Mouse (Mus musculus) G1E (cell line): ENCODE measurements at regions not wholly inside any gene's neighbourhood (a gene's known extent, or its start where the extent isn't known, plus 50 kb on each side); places are given as distances from the start of the nearest gene placed in this dataset.

Experiments used
- ATAC-seq: 2 replicates; pipeline ENCODE4 v1.8.0; 2016; ENCODE audit warnings: mild to moderate bottlenecking; ENCODE audit not compliant: insufficient number of reproducible peaks, poor library complexity, low FRiP score, severe bottlenecking; ENCODE audit errors: extremely low read depth
- DNase-seq: peaks from one replicate; pipeline ENCODE4 v3.0.0; 2012; ENCODE audit warnings: low spot score
- H3K27me3 ChIP-seq: 2 replicates; pipeline ENCODE4 v1.6.1; 2012; ENCODE audit warnings: mild to moderate bottlenecking, low read length, inconsistent platforms; ENCODE audit not compliant: insufficient read depth
- H3K36me3 ChIP-seq: replicated peaks from 2 replicates; pipeline ENCODE3; 2012; ENCODE audit warnings: mild to moderate bottlenecking, inconsistent platforms
- H3K4me1 ChIP-seq: 2 replicates; pipeline ENCODE4 v1.6.1; 2012; ENCODE audit warnings: low read depth, low read length, inconsistent platforms, mixed read lengths; ENCODE audit not compliant: insufficient read depth
- H3K4me3 ChIP-seq: 2 replicates; pipeline ENCODE4 v1.5.1; 2012; ENCODE audit warnings: low read depth, mild to moderate bottlenecking, inconsistent platforms, low read length, moderate library complexity, mixed read lengths
- H3K9me3 ChIP-seq: replicated peaks from 2 replicates; pipeline ENCODE4 v1.6.1; 2012; ENCODE audit warnings: inconsistent platforms
- CTCF ChIP-seq: IDR thresholded peaks from 2 replicates; pipeline ENCODE4 v1.5.1; 2012; ENCODE audit warnings: low read depth, low read length, inconsistent platforms, mixed read lengths
- GATA1 ChIP-seq: IDR thresholded peaks from 2 replicates; pipeline ENCODE4 v1.6.1; 2012; ENCODE audit warnings: borderline replicate concordance, low read length, inconsistent platforms, mixed read lengths
- GATA2 ChIP-seq: IDR thresholded peaks from 2 replicates; pipeline ENCODE4 v1.6.1; 2012; ENCODE audit warnings: low read depth, low read length, inconsistent platforms, borderline replicate concordance
- POLR2AphosphoS5 ChIP-seq: IDR thresholded peaks from 2 replicates; pipeline ENCODE4 v1.6.1; 2012; ENCODE audit warnings: low read depth, low read length, inconsistent platforms; ENCODE audit not compliant: insufficient replicate concordance
- TAL1 ChIP-seq: conservative IDR thresholded peaks from 2 replicates; pipeline ENCODE4 v1.6.1; 2012; ENCODE audit warnings: low read depth, low read length, inconsistent platforms, mixed read lengths

DNA sequence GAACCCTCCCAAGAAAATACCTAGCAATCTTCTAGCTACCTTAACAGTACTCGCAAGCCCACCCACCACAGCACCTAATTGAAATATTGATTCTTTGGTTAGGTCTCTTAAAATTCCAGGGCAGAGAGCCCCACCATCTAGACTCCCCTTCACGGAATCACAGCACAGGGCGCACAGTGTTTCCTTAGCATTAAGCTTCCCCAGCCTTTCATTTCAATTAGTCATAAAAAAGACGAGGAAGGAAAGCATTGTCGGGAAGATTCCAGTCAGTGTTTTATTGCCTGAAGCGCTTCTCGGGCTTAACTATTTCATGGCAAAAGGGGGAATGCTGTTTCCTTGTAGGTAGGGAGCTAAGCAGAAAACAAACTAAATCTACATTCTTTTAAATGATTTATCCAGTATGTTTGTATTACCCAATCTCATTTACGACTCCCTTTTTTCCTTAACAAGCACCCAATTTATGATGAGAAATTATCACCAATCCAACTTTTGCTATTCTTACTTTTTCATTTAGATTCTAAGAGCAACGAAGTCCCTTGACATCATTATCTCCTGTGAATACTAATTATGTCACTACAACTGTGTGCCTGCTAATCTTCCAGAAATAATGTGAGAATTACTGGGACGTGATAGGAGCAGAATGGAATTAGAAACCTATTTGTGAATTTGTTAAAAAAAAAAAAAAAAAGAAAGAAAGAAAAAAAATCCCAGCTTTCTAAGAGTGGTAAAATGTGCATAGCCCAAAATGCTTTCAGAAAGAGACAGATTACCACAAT is 312.6 kb downstream of the Qdpr start:
- no peaks in the 10 kb centered on the region for H3K36me3 ChIP-seq
- no peaks in the 10 kb centered on the region for H3K9me3 ChIP-seq
- H3K4me3 ChIP-seq = no peak overlapping the region
- TF ChIP-seq GATA2 (no peak), TAL1 (no peak), GATA1 (no peak), CTCF (no peak), POLR2AphosphoS5 (no peak)
- no peaks in the 10 kb centered on the region for H3K4me1 ChIP-seq
- ATAC-seq = no peak
- DNase-seq = no peak
- no peaks in the 10 kb centered on the region for H3K27me3 ChIP-seq

DNA sequence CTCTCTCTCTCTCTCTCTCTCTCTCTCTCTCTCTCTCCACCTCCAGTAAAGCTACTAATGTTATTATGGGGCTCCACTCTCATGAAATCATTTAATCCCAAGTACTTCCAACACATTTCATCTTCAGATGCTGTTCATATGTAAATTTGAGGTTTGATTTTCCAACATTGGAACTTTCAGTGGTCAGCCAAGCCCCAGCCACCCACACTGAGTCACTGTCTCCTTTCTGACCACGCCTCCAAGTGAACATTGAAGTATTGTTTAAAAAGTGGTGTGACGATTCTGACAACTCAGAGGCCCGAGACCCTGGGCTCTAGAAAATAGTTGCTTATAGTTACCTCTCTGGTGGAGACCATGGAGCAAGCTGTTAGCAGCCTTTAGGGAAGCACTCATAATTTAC is 313.3 kb downstream of the Qdpr start:
- ATAC-seq (no peak), DNase-seq (no peak)
- no peak for TF ChIP-seq GATA2
- no peak for TF ChIP-seq POLR2AphosphoS5
- TF ChIP-seq TAL1 = no peak
- TF ChIP-seq CTCF = no peak
- TF ChIP-seq GATA1 = no peak
- Histone ChIP-seq H3K4me1 (no peaks in the 10 kb centered on the region), H3K9me3 (no peaks in the 10 kb centered on the region), H3K27me3 (no peaks in the 10 kb centered on the region), H3K4me3 (no peak overlapping the region), H3K36me3 (no peaks in the 10 kb centered on the region)

DNA sequence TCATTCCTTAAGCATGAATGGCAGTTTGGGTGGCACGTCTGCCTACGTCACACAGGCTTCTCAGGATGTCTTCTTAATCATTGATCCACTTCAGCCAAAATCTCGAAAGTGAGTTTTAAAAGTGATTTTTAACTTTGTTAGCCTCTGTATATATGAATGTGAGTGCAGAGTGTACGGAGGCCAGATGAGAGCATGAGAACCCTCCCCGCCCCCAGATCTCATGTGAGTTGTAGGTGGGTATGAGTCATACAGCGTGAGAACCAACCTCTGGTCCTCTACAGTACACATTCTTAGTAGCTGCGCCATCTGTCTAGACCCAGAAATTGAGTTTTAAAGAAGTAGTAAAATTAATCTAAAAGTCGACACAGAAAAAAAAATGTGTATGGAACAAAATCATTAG is 322.1 kb downstream of the Qdpr start:
- no peak for DNase-seq

DNA sequence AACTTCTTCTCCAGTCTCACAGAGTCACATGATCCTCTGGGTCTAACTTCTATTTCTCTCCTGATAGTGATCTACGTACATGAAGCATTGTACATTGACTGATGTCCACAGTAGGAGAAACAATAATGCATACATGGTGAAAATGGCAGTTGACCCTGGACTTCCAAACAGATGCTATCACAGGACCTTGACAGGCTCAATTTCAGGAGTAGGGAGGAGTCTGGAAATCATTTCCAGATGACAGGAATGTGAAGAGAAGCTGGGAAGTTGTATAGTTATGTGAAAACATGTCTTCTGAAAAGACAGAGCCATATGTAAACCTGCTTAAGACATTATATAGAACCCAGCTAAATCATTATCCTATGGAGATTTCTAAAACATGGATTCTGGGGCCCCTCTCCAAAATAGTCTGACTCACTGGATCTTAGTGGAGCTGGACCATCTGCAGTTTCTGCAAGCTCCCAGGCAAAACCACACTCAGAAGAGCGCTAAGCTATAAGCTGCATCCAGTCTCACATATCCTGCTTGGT is 322.3 kb upstream of the Ldb2 start:
- Histone ChIP-seq H3K9me3 (no peaks in the 10 kb centered on the region), H3K27me3 (no peaks in the 10 kb centered on the region), H3K4me1 (no peaks in the 10 kb centered on the region), H3K36me3 (no peaks in the 10 kb centered on the region), H3K4me3 (no peak overlapping the region)
- no peak for ATAC-seq
- TF ChIP-seq TAL1 (no peak), GATA1 (no peak), POLR2AphosphoS5 (no peak), CTCF (no peak), GATA2 (no peak)
- DNase-seq = no peak

More for the DNA sequence above, 322.1 kb downstream of the Qdpr start:
- H3K27me3 ChIP-seq = no peaks in the 10 kb centered on the region
- TF ChIP-seq CTCF = no peak
- TF ChIP-seq TAL1 = no peak
- no peak for TF ChIP-seq GATA1
- TF ChIP-seq GATA2 = no peak
- no peak for TF ChIP-seq POLR2AphosphoS5
- no peak for ATAC-seq
- no peaks in the 10 kb centered on the region for H3K4me1 ChIP-seq
- H3K36me3 ChIP-seq = no peaks in the 10 kb centered on the region
- no peak overlapping the region for H3K4me3 ChIP-seq
- no peaks in the 10 kb centered on the region for H3K9me3 ChIP-seq

DNA sequence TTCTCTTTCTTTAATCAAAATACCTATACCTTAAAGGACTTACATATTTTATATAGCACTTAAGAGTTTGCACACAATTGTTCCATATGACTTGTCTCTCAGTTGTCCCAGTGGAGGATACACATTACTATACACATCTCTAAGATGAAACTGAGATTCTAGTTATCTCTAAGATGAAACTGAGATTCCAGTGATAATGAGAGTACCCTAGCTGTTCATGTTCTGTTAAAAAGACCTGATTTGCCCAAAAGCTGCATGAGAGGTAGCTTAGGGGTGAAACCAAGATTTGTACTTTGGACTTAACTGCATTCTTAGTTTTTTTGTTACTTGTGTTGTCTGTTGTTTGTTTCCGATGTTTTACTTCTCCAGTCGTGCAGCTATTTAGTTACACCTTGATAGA is 320.3 kb upstream of the Ldb2 start:
- H3K9me3 ChIP-seq = no peaks in the 10 kb centered on the region
- no peak for TF ChIP-seq POLR2AphosphoS5
- TF ChIP-seq TAL1 = no peak
- TF ChIP-seq GATA1 = no peak
- no peak for DNase-seq
- ATAC-seq = no peak
- no peak overlapping the region for H3K4me3 ChIP-seq
- H3K4me1 ChIP-seq = no peaks in the 10 kb centered on the region
- no peaks in the 10 kb centered on the region for H3K36me3 ChIP-seq
- H3K27me3 ChIP-seq = no peaks in the 10 kb centered on the region

DNA sequence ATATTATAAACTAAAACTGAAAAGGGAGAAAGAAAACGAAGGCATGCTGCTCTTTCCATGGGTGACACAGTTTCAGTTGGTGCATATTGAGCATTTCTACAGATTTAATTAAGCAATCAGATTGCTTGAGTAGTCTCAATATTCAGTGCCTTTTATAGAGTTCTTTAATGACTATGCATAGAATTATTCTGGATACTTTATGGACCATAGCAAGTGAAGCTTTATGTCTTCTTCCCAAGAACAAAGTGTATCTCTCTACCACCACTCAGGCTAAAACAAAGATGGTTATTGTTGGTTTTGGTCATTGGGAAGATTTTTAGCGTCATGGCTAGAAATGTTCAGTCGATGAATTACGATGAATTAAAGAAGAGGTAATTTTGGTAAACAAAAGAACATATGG is 311.8 kb upstream of the Ldb2 start:
- H3K4me1 ChIP-seq = no peaks in the 10 kb centered on the region
- H3K27me3 ChIP-seq = no peaks in the 10 kb centered on the region
- TF ChIP-seq POLR2AphosphoS5 (no peak), TAL1 (no peak), GATA2 (no peak), GATA1 (no peak), CTCF (no peak)
- ATAC-seq (no peak), DNase-seq (no peak)
- H3K36me3 ChIP-seq = no peaks in the 10 kb centered on the region
- no peak overlapping the region for H3K4me3 ChIP-seq
- H3K9me3 ChIP-seq = no peaks in the 10 kb centered on the region
